Mouse (Mus musculus) cerebellum, adult 11 months (tissue): ENCODE data around the gene Tmem206.

Source experiments
- DNase-seq: peaks from one replicate; pipeline ENCODE4 v3.0.0; 2022

The Tmem206 gene

GRCm38 (mm10) chr1:191353836-191354235 lies 28.1 kb downstream of the Tmem206 start:
- no peak for DNase-seq

- no peak for DNase-seq
Observed at GRCm38 (mm10) chr1:191356936-191357335, 31.2 kb downstream of the Tmem206 start.

- DNase-seq, result no peak
Observed at GRCm38 (mm10) chr1:191359478-191359877, 33.8 kb downstream of the Tmem206 start.

GRCm38 (mm10) chr1:191362412-191362811 lies 36.7 kb downstream of the Tmem206 start:
- no peak for DNase-seq

- DNase-seq, result no peak
Observed at GRCm38 (mm10) chr1:191364477-191364876, 38.8 kb downstream of the Tmem206 start.

- DNase-seq, result no peak
Observed at GRCm38 (mm10) chr1:191368193-191368592, 42.5 kb downstream of the Tmem206 start.

GRCm38 (mm10) chr1:191369140-191369539 lies 43.4 kb downstream of the Tmem206 start:
- no peak for DNase-seq

- DNase-seq, result no peak
Observed at GRCm38 (mm10) chr1:191374993-191375643, 49.4 kb downstream of the Tmem206 start.

GRCm38 (mm10) chr1:191375644-191375998 lies 49.9 kb downstream of the Tmem206 start:
- DNase-seq, result no peak

GRCm38 (mm10) chr1:191378080-191378479 lies 52.4 kb downstream of the Tmem206 start:
- DNase-seq, result no peak

GRCm38 (mm10) chr1:191380843-191381242 lies 55.1 kb downstream of the Tmem206 start:
- DNase-seq, result no peak

GRCm38 (mm10) chr1:191381955-191382736 lies 56.4 kb downstream of the Tmem206 start:
- no peak for DNase-seq

- DNase-seq, result no peak
Observed at GRCm38 (mm10) chr1:191384786-191385430, 59.2 kb downstream of the Tmem206 start.

- peak; percentile 34 for DNase-seq
Observed at GRCm38 (mm10) chr1:191391311-191391710, 65.6 kb downstream of the Tmem206 start.

- DNase-seq, result no peak
Observed at GRCm38 (mm10) chr1:191393536-191393935, 67.8 kb downstream of the Tmem206 start.

GRCm38 (mm10) chr1:191394126-191394525 lies 68.4 kb downstream of the Tmem206 start:
- no peak for DNase-seq

- no peak for DNase-seq
Observed at GRCm38 (mm10) chr1:191395200-191395599, 69.5 kb downstream of the Tmem206 start.

GRCm38 (mm10) chr1:191395871-191396433 lies 70.2 kb downstream of the Tmem206 start:
- DNase-seq, result peak; percentile 44

- no peak for DNase-seq
Observed at GRCm38 (mm10) chr1:191396446-191396845, 70.7 kb downstream of the Tmem206 start.

GRCm38 (mm10) chr1:191396897-191397849 lies 71.5 kb downstream of the Tmem206 start:
- peak; percentile 99 for DNase-seq
